Mouse (Mus musculus) liver, embryonic 11.5 days (tissue): Measurements from ENCODE around the gene Cdh23. TPM values are rescaled to one million over a fixed set of nuclear protein-coding genes. Genes with fewer than 3 reads are reported as not detected.

Source experiments
- ATAC-seq: fragments of 200-750 bp; cut with Nextera tagmentation; replicated peaks from 2 replicates; pipeline ENCODE4 v1.8.0; 2017; ENCODE audit warnings: moderate number of reproducible peaks, mild to moderate bottlenecking, moderate TSS enrichment, moderate library complexity; ENCODE audit not compliant: low FRiP score
- DNase-seq: peaks from one replicate; pipeline ENCODE4 v3.0.0-alpha.2; 2017; ENCODE audit warnings: low spot score
- H3K27ac ChIP-seq: fragments of 300-500 bp; sonication (generic); 2 replicates; pipeline ENCODE4 v1.5.1; 2014; ENCODE audit warnings: mild to moderate bottlenecking, low read depth, low read length, control low read depth
- H3K27me3 ChIP-seq: fragments of 300-500 bp; sonication (generic); replicated peaks from 2 replicates; pipeline ENCODE4 v1.6.1; 2014; ENCODE audit warnings: low read length, mixed read lengths; ENCODE audit not compliant: control insufficient read depth, insufficient read depth
- H3K36me3 ChIP-seq: fragments of 300-500 bp; sonication (generic); 2 replicates; pipeline ENCODE4 v1.6.1; 2014; ENCODE audit warnings: mild to moderate bottlenecking, low read length, moderate library complexity, mixed read lengths; ENCODE audit not compliant: control insufficient read depth, insufficient read depth
- H3K4me1 ChIP-seq: fragments of 300-500 bp; sonication (generic); replicated peaks from 2 replicates; pipeline ENCODE4 v1.6.1; 2014; ENCODE audit warnings: low read length, mixed read lengths; ENCODE audit not compliant: control insufficient read depth, insufficient read depth
- H3K4me2 ChIP-seq: fragments of 300-500 bp; sonication (generic); 2 replicates; pipeline ENCODE4 v1.6.1; 2014; ENCODE audit warnings: mild to moderate bottlenecking, control low read depth, moderate library complexity
- H3K4me3 ChIP-seq: fragments of 300-500 bp; sonication (generic); 2 replicates; pipeline ENCODE4 v1.5.1; 2014; ENCODE audit warnings: low read depth, low read length, control low read depth
- H3K9ac ChIP-seq: fragments of 300-500 bp; sonication (generic); 2 replicates; pipeline ENCODE4 v1.6.1; 2014; ENCODE audit warnings: low read depth, low read length, control low read depth
- H3K9me3 ChIP-seq: fragments of 300-500 bp; sonication (generic); 2 replicates; pipeline ENCODE4 v1.6.1; 2016; ENCODE audit warnings: low read length, inconsistent platforms, mixed read lengths; ENCODE audit not compliant: control insufficient read depth
- WGBS: fragments of 180-500 bp; shearing (Covaris S2); extraction: QIAGEN DNeasy Blood & Tissue Kit; methylation state at CpG from one replicate; pipeline ENCODE4 v1.1.7; 2014; 5-methylcytosine and 5-hydroxymethylcytosine counted together
- polyA plus RNA-seq: library from polyadenylated mRNA; unstranded; fragments of >200 nt; fragmentation: Nextera tagmentation; extraction: Ambion mirVana; gene quantifications from 2 replicates; pipeline ENCODE4 v1.2.1, GENCODE M21; 2014

The Cdh23 gene
- polyA plus RNA-seq, 1 experiment from 2014 or later = 0.80 TPM

- H3K27me3 ChIP-seq = no peaks in the 10 kb centered on the region
- ATAC-seq = no peak
- H3K9me3 ChIP-seq = no peaks in the 10 kb centered on the region
- peaks cover 6% of the 10 kb centered on the region; the same call in 1 of the 2 replicates for H3K4me1 ChIP-seq
- no peak overlapping the region for H3K4me3 ChIP-seq
- WGBS = 76% methylated on average over 4 of the region's 4 CpGs
- no peak overlapping the region for H3K9ac ChIP-seq
- no peak for DNase-seq
- H3K36me3 ChIP-seq = no peaks in the 10 kb centered on the region
- H3K4me2 ChIP-seq = no peak overlapping the region
- no peak overlapping the region for H3K27ac ChIP-seq
These were observed 124.8 kb downstream of the Cdh23 start for GRCm38 (mm10) chr10:60571491-60571890.

GRCm38 (mm10) chr10:60566369-60567037 is 129.8 kb downstream of the Cdh23 start:
- Histone ChIP-seq H3K27me3 (no peaks in the 10 kb centered on the region), H3K4me3 (no peak overlapping the region), H3K36me3 (no peaks in the 10 kb centered on the region), H3K9ac (no peak overlapping the region), H3K27ac (no peak overlapping the region), H3K4me2 (peak overlapping the region; percentile 27; the same call in 1 of the 2 replicates), H3K9me3 (no peaks in the 10 kb centered on the region), H3K4me1 (peaks cover 6% of the 10 kb centered on the region; the same call in 1 of the 2 replicates)
- no peak for ATAC-seq
- 26% methylated on average over 24 of the region's 24 CpGs for WGBS
- no peak for DNase-seq

GRCm38 (mm10) chr10:60564136-60564535 is 132.2 kb downstream of the Cdh23 start:
- 78% methylated on average over 6 of the region's 6 CpGs for WGBS

GRCm38 (mm10) chr10:60562946-60563345 is 133.3 kb downstream of the Cdh23 start:
- Histone ChIP-seq H3K9me3 (no peaks in the 10 kb centered on the region), H3K36me3 (no peaks in the 10 kb centered on the region), H3K9ac (no peak overlapping the region), H3K4me3 (no peak overlapping the region), H3K27me3 (no peaks in the 10 kb centered on the region), H3K4me1 (peaks cover 6% of the 10 kb centered on the region; the same call in 1 of the 2 replicates), H3K27ac (no peak overlapping the region), H3K4me2 (peak overlapping the region; percentile 26; the same call in 1 of the 2 replicates)
- DNase-seq (no peak), ATAC-seq (no peak)
- 37% methylated on average over 7 of the region's 7 CpGs for WGBS

More at GRCm38 (mm10) chr10:60564136-60564535, 132.2 kb downstream of the Cdh23 start:
- DNase-seq (no peak), ATAC-seq (no peak)
- Histone ChIP-seq H3K4me3 (no peak overlapping the region), H3K27ac (no peak overlapping the region), H3K27me3 (no peaks in the 10 kb centered on the region), H3K4me2 (no peak overlapping the region), H3K36me3 (no peaks in the 10 kb centered on the region), H3K9ac (no peak overlapping the region), H3K4me1 (peaks cover 6% of the 10 kb centered on the region; the same call in 1 of the 2 replicates), H3K9me3 (no peaks in the 10 kb centered on the region)

GRCm38 (mm10) chr10:60558491-60558927 is 137.8 kb downstream of the Cdh23 start:
- DNase-seq (no peak), ATAC-seq (no peak)
- Histone ChIP-seq H3K27me3 (no peaks in the 10 kb centered on the region), H3K36me3 (no peaks in the 10 kb centered on the region), H3K9me3 (no peaks in the 10 kb centered on the region), H3K4me1 (no peaks in the 10 kb centered on the region), H3K4me3 (no peak overlapping the region), H3K4me2 (no peak overlapping the region), H3K27ac (no peak overlapping the region), H3K9ac (no peak overlapping the region)
- WGBS = 47% methylated on average over 9 of the region's 9 CpGs

GRCm38 (mm10) chr10:60552951-60553635 is 143.2 kb downstream of the Cdh23 start:
- no peaks in the 10 kb centered on the region for H3K4me1 ChIP-seq
- no peak overlapping the region for H3K4me3 ChIP-seq
- ATAC-seq = no peak
- no peak overlapping the region for H3K27ac ChIP-seq
- WGBS = 50% methylated on average over 3 of the region's 4 CpGs
- H3K27me3 ChIP-seq = no peaks in the 10 kb centered on the region
- no peak overlapping the region for H3K9ac ChIP-seq
- no peaks in the 10 kb centered on the region for H3K9me3 ChIP-seq
- no peaks in the 10 kb centered on the region for H3K36me3 ChIP-seq
- no peak for DNase-seq
- no peak overlapping the region for H3K4me2 ChIP-seq

- H3K27ac ChIP-seq = no peak overlapping the region
- H3K27me3 ChIP-seq = no peaks in the 10 kb centered on the region
- 70% methylated on average over 18 of the region's 18 CpGs for WGBS
- DNase-seq = no peak
- peaks cover 4% of the 10 kb centered on the region; the same call in 1 of the 2 replicates for H3K4me1 ChIP-seq
- H3K9me3 ChIP-seq = no peaks in the 10 kb centered on the region
- no peaks in the 10 kb centered on the region for H3K36me3 ChIP-seq
- H3K4me2 ChIP-seq = no peak overlapping the region
- ATAC-seq = no peak
- no peak overlapping the region for H3K9ac ChIP-seq
- H3K4me3 ChIP-seq = no peak overlapping the region
These were observed 157.0 kb downstream of the Cdh23 start for GRCm38 (mm10) chr10:60539164-60539914.

GRCm38 (mm10) chr10:60536098-60536811 is 160.0 kb downstream of the Cdh23 start:
- WGBS = 9% methylated on average over 13 of the region's 14 CpGs
- DNase-seq = peak; percentile 57

More at GRCm38 (mm10) chr10:60536098-60536811, 160.0 kb downstream of the Cdh23 start:
- no peaks in the 10 kb centered on the region for H3K9me3 ChIP-seq
- ATAC-seq = peak; percentile 61
- peaks cover 4% of the 10 kb centered on the region; the same call in 1 of the 2 replicates for H3K4me1 ChIP-seq
- peak overlapping the region; percentile 10; the same call in 1 of the 2 replicates for H3K9ac ChIP-seq
- peak overlapping the region; percentile 0; the same call in 1 of the 2 replicates for H3K4me3 ChIP-seq
- peak overlapping the region; percentile 53 for H3K4me2 ChIP-seq
- no peaks in the 10 kb centered on the region for H3K27me3 ChIP-seq
- H3K36me3 ChIP-seq = no peaks in the 10 kb centered on the region
- H3K27ac ChIP-seq = no peak overlapping the region
